Mouse (Mus musculus) stomach, postnatal 0 days (tissue): ENCODE data around the gene Gm29735.
"Not testable (repeated sequence)": the region's sequence is repeated elsewhere in the genome, so short reads cannot be mapped to it uniquely, and the experiment has no call there.

ENCODE experiments used
- CTCF ChIP-seq: IDR thresholded peaks from 2 replicates; pipeline ENCODE4 v1.5.1; 2016; ENCODE audit warnings: antibody characterized with exemption, low read depth, mild to moderate bottlenecking, moderate library complexity
- EP300 ChIP-seq: optimal IDR thresholded peaks from 2 replicates; pipeline ENCODE3; 2016; ENCODE audit warnings: antibody characterized with exemption

- TF ChIP-seq CTCF, EP300: not testable (repeated sequence)
These were observed at the start of gene Gm29735 for GRCm38 (mm10) chr7:142157013-142157412.
